ENCODE assay signal across 11 mouse cellular contexts in the genomic region with DNA sequence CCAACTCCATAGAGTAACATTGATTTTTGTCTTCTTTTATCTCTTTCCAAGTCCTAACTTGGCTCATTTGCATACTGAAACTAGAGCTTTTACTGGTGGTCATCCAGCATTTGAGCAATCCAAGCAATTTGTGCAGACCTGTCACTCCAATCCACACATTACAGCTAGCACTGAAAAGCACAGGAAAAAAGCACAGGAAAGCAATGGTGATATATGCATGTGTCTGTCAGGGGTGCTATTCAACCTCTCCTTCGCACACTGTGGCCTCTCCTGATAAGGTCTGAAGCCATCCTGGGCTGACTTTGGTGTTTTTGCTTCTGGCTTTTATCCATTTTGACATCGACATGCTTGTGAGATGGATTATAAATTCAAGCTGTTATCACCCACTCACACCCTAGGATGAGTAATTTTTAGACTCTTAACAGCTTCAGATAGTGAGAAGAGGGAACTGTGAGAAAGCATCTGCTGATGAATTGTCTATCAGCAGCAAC.
DNase-seq lines count a peak whose midpoint lies in the region; ATAC-seq lines count a peak whose summit lies in the region.
"Had no signal": no experiment of that assay in that cellular context is flagged by ENCODE, and none has a peak within 500 bp of the region (broad histone marks: within the 10 kb centered on the region; RNA-seq: fewer than 3 reads in every experiment).

No protein-coding gene starts in this region.

- no peak overlapping the region for H3K9ac ChIP-seq in intestine, embryonic 15.5 days
- H3K9ac ChIP-seq in intestine, embryonic 16.5 days (ENCODE audit: low read depth, low read length), result no peak overlapping the region
- H3K9ac ChIP-seq: neural tube, embryonic 13.5 days had no signal

- H3K27me3 ChIP-seq in intestine, embryonic 15.5 days (replicated peaks), result no peaks in the 10 kb centered on the region
- H3K27me3 ChIP-seq in intestine, embryonic 16.5 days (replicated peaks; ENCODE audit: control insufficient read depth, insufficient read depth, low read length), result no peaks in the 10 kb centered on the region
- H3K27me3 ChIP-seq: neural tube, embryonic 13.5 days had no signal

- no peak overlapping the region for H3K4me2 ChIP-seq in intestine, embryonic 15.5 days (replicated peaks)
- H3K4me2 ChIP-seq in intestine, embryonic 16.5 days (ENCODE audit: low read depth, low read length), result no peak overlapping the region
- H3K4me2 ChIP-seq: neural tube, embryonic 13.5 days had no signal

- H3K4me1 ChIP-seq in intestine, embryonic 15.5 days (replicated peaks), result no peaks in the 10 kb centered on the region
- H3K4me1 ChIP-seq in intestine, embryonic 16.5 days (ENCODE audit: control insufficient read depth, insufficient read depth, low read length), result no peaks in the 10 kb centered on the region
- H3K4me1 ChIP-seq: neural tube, embryonic 13.5 days had no signal

- 24% methylated on average over 2 of the region's 2 CpGs for WGBS in intestine, embryonic 15.5 days
- 30% methylated on average over 2 of the region's 2 CpGs for WGBS in intestine, embryonic 16.5 days

- DNase-seq in embryo, embryonic 9.5 days (ENCODE audit: extremely low spot score), result peak; percentile 3
- DNase-seq in embryo, embryonic 11 days, result no peak
- DNase-seq in right cerebral cortex, adult 18-20 months, result peak; percentile 21
- DNase-seq in right cerebral cortex, postnatal 4 days, result no peak
- peak; percentile 10 for DNase-seq in yolk sac, embryonic 10.5 days (ENCODE audit: low spot score)
- DNase-seq in ovary, postnatal 10 days (ENCODE audit: low spot score), result no peak
- DNase-seq: adrenal gland, postnatal 36 days; kidney, adult 8-10 months had no signal

- H3K4me3 ChIP-seq in intestine, embryonic 15.5 days (replicated peaks), result no peak overlapping the region
- no peak overlapping the region for H3K4me3 ChIP-seq in intestine, embryonic 16.5 days (ENCODE audit: low read length)
- H3K4me3 ChIP-seq: neural tube, embryonic 13.5 days had no signal

- H3K9me3 ChIP-seq in intestine, embryonic 15.5 days, result no peaks in the 10 kb centered on the region
- H3K9me3 ChIP-seq in intestine, embryonic 16.5 days (ENCODE audit: control insufficient read depth, low read length), result no peaks in the 10 kb centered on the region
- H3K9me3 ChIP-seq: neural tube, embryonic 13.5 days had no signal

- no peaks in the 10 kb centered on the region for H3K36me3 ChIP-seq in intestine, embryonic 15.5 days
- H3K36me3 ChIP-seq in intestine, embryonic 16.5 days (ENCODE audit: control insufficient read depth, insufficient read depth, low read length), result no peaks in the 10 kb centered on the region
- H3K36me3 ChIP-seq: neural tube, embryonic 13.5 days had no signal

- ATAC-seq in intestine, embryonic 15.5 days, result peak; percentile 56
- no peak; the same call in 1 of the 2 replicates for ATAC-seq in intestine, embryonic 16.5 days

- H3K27ac ChIP-seq in intestine, embryonic 15.5 days, result no peak overlapping the region
- no peak overlapping the region for H3K27ac ChIP-seq in intestine, embryonic 16.5 days (ENCODE audit: low read length)
- H3K27ac ChIP-seq: neural tube, embryonic 13.5 days had no signal

Comparison
In these comparisons a context has a peak if more than half of its experiments do, and no peak if none do; other contexts are left out.
1. DNase-seq: peak in embryo, embryonic 9.5 days (single experiment), right cerebral cortex, adult 18-20 months (single experiment) and yolk sac, embryonic 10.5 days (single experiment); none in embryo, embryonic 11 days (single experiment), right cerebral cortex, postnatal 4 days (single experiment) and ovary, postnatal 10 days (single experiment).